Mouse (Mus musculus) C2C12 (cell line): Measurements from ENCODE around the gene Ccdc43. TPM values are rescaled to one million over a fixed set of nuclear protein-coding genes. Genes with fewer than 3 reads are reported as not detected.
A peak's percentile ranks its signal among the peaks of the same experiment; 100 is the strongest.

Source experiments
- H3K27me3 ChIP-seq: one replicate; pipeline ENCODE4 v1.6.1; 2011; ENCODE audit not compliant: control insufficient read depth, insufficient read depth, insufficient read length
- H3K36me3 ChIP-seq: one replicate; pipeline ENCODE4 v1.6.1; 2011; ENCODE audit not compliant: control insufficient read depth, insufficient read depth
- H3K4me3 ChIP-seq: one replicate; pipeline ENCODE4 v1.5.1; 2011; ENCODE audit warnings: mild to moderate bottlenecking, control low read depth; ENCODE audit not compliant: poor library complexity, insufficient read depth, severe bottlenecking
- H3K79me2 ChIP-seq: one replicate; pipeline ENCODE4 v1.6.1; 2011; ENCODE audit not compliant: control insufficient read depth, insufficient read depth
- H3K79me3 ChIP-seq: one replicate; pipeline ENCODE4 v1.6.1; 2011; ENCODE audit warnings: low read depth, control low read depth
- H3ac ChIP-seq: one replicate; pipeline ENCODE3; 2011; ENCODE audit warnings: low read depth; ENCODE audit not compliant: control insufficient read depth, insufficient read length
- CEBPB ChIP-seq: IDR thresholded peaks from one replicate; pipeline ENCODE4 v1.6.1; 2011; ENCODE audit warnings: low read depth, mild to moderate bottlenecking, control low read depth, moderate library complexity
- CTCF ChIP-seq: IDR thresholded peaks from one replicate; pipeline ENCODE4 v1.5.1; 2011; ENCODE audit not compliant: control insufficient read depth, insufficient read depth, insufficient read length
- FOSL1 ChIP-seq: IDR thresholded peaks from one replicate; pipeline ENCODE4 v1.8.0; 2011; ENCODE audit warnings: mild to moderate bottlenecking, low read length; ENCODE audit not compliant: poor library complexity, insufficient read depth, severe bottlenecking
- MAX ChIP-seq: IDR thresholded peaks from one replicate; pipeline ENCODE4 v1.6.1; 2011; ENCODE audit warnings: mild to moderate bottlenecking, control low read depth
- MYOD1 ChIP-seq: IDR thresholded peaks from one replicate; pipeline ENCODE4 v1.6.1; 2011; ENCODE audit warnings: low read depth; ENCODE audit not compliant: control insufficient read depth, insufficient read length
- MYOG ChIP-seq: IDR thresholded peaks from one replicate; pipeline ENCODE4 v1.6.1; 2011; ENCODE audit not compliant: control insufficient read depth, insufficient read length; ENCODE audit errors: extremely low read depth
- USF1 ChIP-seq: IDR thresholded peaks from one replicate; pipeline ENCODE4 v1.6.1; 2011; ENCODE audit warnings: low read depth, mild to moderate bottlenecking, control low read depth, moderate library complexity
- polyA plus RNA-seq: library from polyadenylated mRNA; unstranded; fragments of >200 nt; fragmentation: generic; extraction: Trizol; gene quantifications from one replicate; pipeline ENCODE4 v1.2.1, GENCODE M21; 2012; ENCODE audit warnings: missing spikeins

The Ccdc43 gene
- polyA plus RNA-seq, 1 experiment, result 18.6 TPM

DNA sequence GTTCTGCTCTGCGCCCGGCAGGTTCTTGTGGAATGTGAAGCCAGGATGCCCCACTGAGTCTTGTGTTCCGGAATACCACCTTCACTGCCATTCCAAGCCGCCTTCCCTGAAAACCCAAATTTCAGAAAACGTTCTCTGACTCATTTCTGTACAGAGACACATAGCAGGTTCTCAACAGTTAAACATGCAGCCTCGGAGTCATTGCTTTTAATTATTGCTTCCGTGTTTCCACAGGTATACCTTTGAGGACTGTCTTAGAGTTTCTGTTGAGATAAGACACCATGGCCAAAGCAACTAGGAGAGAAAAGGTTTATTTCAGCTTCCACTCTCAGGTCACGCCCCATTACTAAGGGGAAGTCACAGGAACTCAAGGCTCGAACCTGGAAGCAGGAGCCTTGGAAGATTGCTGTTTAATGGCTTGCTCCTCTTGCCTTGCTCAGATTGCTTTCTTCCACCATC, 465 bp upstream of the Ccdc43 start:
- Histone ChIP-seq H3K27me3 (no peaks in the 10 kb centered on the region), H3K79me2 (peaks cover 38% of the 10 kb centered on the region), H3K4me3 (peak overlapping the region; percentile 68), H3ac (peak overlapping the region; percentile 94), H3K36me3 (peaks cover 5% of the 10 kb centered on the region), H3K79me3 (peaks cover 7% of the 10 kb centered on the region)
- no peak for TF ChIP-seq MYOD1
- TF ChIP-seq MAX, result no peak
- TF ChIP-seq CTCF, result no peak
- TF ChIP-seq USF1, result no peak
- TF ChIP-seq CEBPB, result no peak
- no peak for TF ChIP-seq MYOG
- TF ChIP-seq FOSL1, result no peak

- Histone ChIP-seq H3K79me2 (peaks cover 38% of the 10 kb centered on the region), H3K4me3 (no peak overlapping the region), H3K36me3 (peaks cover 18% of the 10 kb centered on the region), H3K27me3 (no peaks in the 10 kb centered on the region), H3ac (no peak overlapping the region), H3K79me3 (peaks cover 7% of the 10 kb centered on the region)
- TF ChIP-seq FOSL1 (no peak), CEBPB (no peak), USF1 (no peak), MAX (no peak)
These were observed 2.3 kb downstream of the Ccdc43 start for GRCm38 (mm10) chr11:102695289-102695688.

DNA sequence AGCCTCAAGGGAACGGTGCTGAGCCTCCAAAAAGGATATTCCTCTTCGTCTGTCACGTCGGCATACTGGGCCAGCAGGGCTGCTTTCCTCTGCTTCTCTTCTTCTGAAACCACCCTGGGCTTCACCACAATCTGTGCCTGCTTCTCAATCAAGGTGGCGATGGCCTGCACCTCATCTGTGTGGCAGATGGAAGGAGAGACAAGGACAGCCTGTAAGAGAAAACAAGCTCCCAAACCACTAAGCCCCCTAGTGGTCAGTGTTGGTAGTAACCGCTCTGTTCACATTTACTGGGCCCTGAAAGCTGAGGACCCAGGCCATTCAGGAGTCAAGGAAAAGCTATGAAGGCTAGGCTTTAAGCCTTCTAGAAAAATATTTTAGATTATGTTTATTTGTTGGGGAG, 7.4 kb downstream of the Ccdc43 start:
- no peaks in the 10 kb centered on the region for H3K27me3 ChIP-seq
- H3K79me3 ChIP-seq, result no peaks in the 10 kb centered on the region
- H3ac ChIP-seq, result no peak overlapping the region
- peaks cover 44% of the 10 kb centered on the region for H3K36me3 ChIP-seq
- no peak overlapping the region for H3K4me3 ChIP-seq
- TF ChIP-seq MYOD1 (no peak), CEBPB (no peak), MYOG (no peak), CTCF (no peak), USF1 (no peak), FOSL1 (no peak), MAX (no peak)
- H3K79me2 ChIP-seq, result peaks cover 16% of the 10 kb centered on the region

DNA sequence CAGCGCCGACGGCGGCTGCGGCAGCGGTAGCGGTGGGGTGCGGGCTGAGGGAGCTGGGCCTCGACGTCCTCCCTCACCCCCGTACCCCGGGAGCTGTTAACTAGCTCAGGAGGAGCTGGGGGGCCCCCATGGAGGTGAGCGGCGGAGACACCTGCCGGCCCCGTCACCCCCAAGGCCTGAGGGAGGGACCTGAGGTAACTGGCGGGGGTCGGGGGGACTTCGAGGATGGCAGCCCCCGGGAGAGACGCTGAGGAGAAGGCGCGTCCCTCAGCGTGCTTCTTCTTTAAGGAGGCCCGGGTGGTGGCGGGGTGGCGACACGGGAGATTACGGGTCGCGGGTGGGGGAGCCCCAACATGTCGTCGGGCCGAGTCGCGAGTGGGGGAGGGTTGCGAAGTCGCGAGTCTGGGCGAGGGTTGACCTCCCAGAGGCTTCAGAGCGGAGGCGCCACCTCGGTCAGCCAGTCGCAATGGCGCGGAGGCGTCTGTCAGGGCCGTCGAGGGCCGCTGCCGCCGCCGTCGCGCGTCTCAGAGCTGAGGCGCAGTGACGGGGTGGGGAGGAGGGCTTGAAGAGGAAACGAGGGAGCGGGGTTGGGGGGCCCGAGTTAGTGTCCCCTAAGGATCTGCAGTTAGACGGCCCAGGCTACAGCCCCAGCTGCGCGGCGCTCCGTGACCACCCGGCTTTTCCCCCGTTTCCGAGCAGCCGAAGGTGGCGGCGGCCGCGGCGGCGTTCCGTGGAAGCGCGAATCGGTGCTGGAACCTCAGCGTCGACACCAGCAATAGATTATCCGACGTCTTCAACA, 31.7 kb downstream of the Ccdc43 start:
- TF ChIP-seq MYOD1 (no peak), FOSL1 (no peak), CTCF (no peak), MAX (no peak), MYOG (no peak), CEBPB (no peak), USF1 (no peak)
- no peaks in the 10 kb centered on the region for H3K79me3 ChIP-seq
- no peaks in the 10 kb centered on the region for H3K36me3 ChIP-seq
- H3K4me3 ChIP-seq, result no peak overlapping the region
- H3K79me2 ChIP-seq, result no peaks in the 10 kb centered on the region
- H3K27me3 ChIP-seq, result peaks cover 3% of the 10 kb centered on the region
- no peak overlapping the region for H3ac ChIP-seq

GRCm38 (mm10) chr11:102665151-102665550, 32.4 kb downstream of the Ccdc43 start:
- Histone ChIP-seq H3ac (no peak overlapping the region), H3K79me3 (no peaks in the 10 kb centered on the region), H3K36me3 (no peaks in the 10 kb centered on the region), H3K4me3 (no peak overlapping the region), H3K27me3 (peaks cover 3% of the 10 kb centered on the region), H3K79me2 (no peaks in the 10 kb centered on the region)
- TF ChIP-seq FOSL1 (no peak), USF1 (no peak), CEBPB (no peak), CTCF (no peak), MYOD1 (no peak), MAX (no peak), MYOG (no peak)

DNA sequence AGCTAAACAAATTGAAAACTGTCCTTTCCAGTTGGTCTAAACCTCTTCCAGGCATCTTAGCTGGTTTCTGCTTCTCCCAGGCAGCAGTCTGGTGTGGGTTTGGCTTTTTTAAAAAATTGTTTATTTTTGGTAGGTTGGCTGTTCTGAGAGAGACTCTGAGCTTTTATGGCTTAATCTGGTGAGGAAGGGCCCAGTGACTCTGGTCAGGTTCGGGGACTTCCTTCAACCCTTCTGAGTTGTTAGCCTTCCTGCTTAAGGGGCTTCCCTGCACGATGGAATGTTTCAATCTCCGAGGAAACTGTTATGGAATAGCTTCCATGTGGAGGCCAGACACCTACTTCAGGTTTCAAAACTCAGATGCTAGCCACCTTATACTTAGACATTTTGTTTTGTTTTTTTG, 34.2 kb downstream of the Ccdc43 start, which contains the start of gene Meioc:
Gene Meioc, plus strand, starts transcription at position 301 of the 400 bp plus-strand sequence.
- H3K36me3 ChIP-seq, result no peaks in the 10 kb centered on the region
- TF ChIP-seq CTCF (no peak), MAX (no peak), CEBPB (no peak), FOSL1 (no peak), USF1 (no peak)
- H3K27me3 ChIP-seq, result peaks cover 3% of the 10 kb centered on the region
- no peak within 1 kb of the TSS for H3ac ChIP-seq
- H3K79me2 ChIP-seq, result no peaks in the 10 kb centered on the region
- H3K79me3 ChIP-seq, result no peaks in the 10 kb centered on the region
- no peak within 1 kb of the TSS for H3K4me3 ChIP-seq
